8 mouse cellular contexts compared by ENCODE assay signal in genomic region chr8:84554301-84555027, GRCm38 (mm10).
A peak's percentile ranks its signal among the peaks of the same experiment; 100 is the strongest.
DNase-seq lines count a peak whose midpoint lies in the region; ATAC-seq and TF ChIP-seq lines count a peak whose summit lies in the region.

No protein-coding gene starts in this region.

- H3K36me3 ChIP-seq in forebrain, embryonic 14.5 days (ENCODE audit: control insufficient read depth, insufficient read depth, low read length): 0 out of 2 replicates have a peak, but pooled peaks cover 3% of the 10 kb centered on the region
- H3K36me3 ChIP-seq in heart, embryonic 16.5 days (ENCODE audit: control insufficient read depth, insufficient read depth): no peaks in the 10 kb centered on the region

- H3K27ac ChIP-seq in forebrain, embryonic 14.5 days (ENCODE audit: low read depth, low read length): peak overlapping the region; percentile 59; the same call in 1 of the 2 replicates
- H3K27ac ChIP-seq in heart, embryonic 16.5 days (ENCODE audit: low read length): no peak overlapping the region

- 31% methylated on average over 14 of the region's 14 CpGs for WGBS in forebrain, embryonic 14.5 days
- 28% methylated on average over 14 of the region's 14 CpGs for WGBS in heart, embryonic 16.5 days

- in situ Hi-C loops in Patski (cut with MboI; ENCODE audit: low pct_unique_long_range_greater_than_20kb): no loop called here

- peak; percentile 80 for TF ChIP-seq CTCF in Patski (IDR thresholded peaks at IDR 0.05)

- H3K4me1 ChIP-seq in forebrain, embryonic 14.5 days (ENCODE audit: control insufficient read depth, insufficient read depth, low read length): peaks cover 3% of the 10 kb centered on the region
- H3K4me1 ChIP-seq in heart, embryonic 16.5 days (ENCODE audit: control insufficient read depth, insufficient read depth, low read length): peaks cover 9% of the 10 kb centered on the region; the same call in 1 of the 2 replicates

- CTCF ChIA-PET in Patski (lab: Charles Lee): interaction anchor here (0.9 to 1.3 kb wide), 3 partner anchors 23 to 38 kb away, joined by 3 read pairs; no protein-coding TSS in a partner anchor

- no peak overlapping the region for H3K4me3 ChIP-seq in forebrain, embryonic 14.5 days (ENCODE audit: low read depth, low read length)
- H3K4me3 ChIP-seq in heart, embryonic 16.5 days (ENCODE audit: low read length): no peak overlapping the region

- DNase-seq in Patski (ENCODE audit: low read depth, low spot score): peak; percentile 20
- DNase-seq in forebrain, embryonic 14.5 days (ENCODE audit: low spot score): peak; percentile 91
- DNase-seq in layer of hippocampus, adult 9-11 months: peak; percentile 74
- DNase-seq in lung, postnatal 10 days: peak; percentile 77
- DNase-seq in right cerebral cortex, adult 2 months (ENCODE audit: low spot score in 2 of 2): peak; percentile 75 to 83

- H3K4me2 ChIP-seq in forebrain, embryonic 14.5 days (ENCODE audit: low read length): peak overlapping the region; percentile 29
- H3K4me2 ChIP-seq in heart, embryonic 16.5 days (ENCODE audit: low read depth, low read length): peak overlapping the region; percentile 27

- peak overlapping the region; percentile 14; the same call in 1 of the 2 replicates for H3K9ac ChIP-seq in forebrain, embryonic 14.5 days (ENCODE audit: low read length)
- H3K9ac ChIP-seq in heart, embryonic 16.5 days (ENCODE audit: low read length): no peak overlapping the region

- peaks cover 4% of the 10 kb centered on the region for H3K27me3 ChIP-seq in Patski
- peaks cover 28% of the 10 kb centered on the region for H3K27me3 ChIP-seq in forebrain, embryonic 14.5 days (replicated peaks; ENCODE audit: control insufficient read depth, insufficient read depth, low read length)
- H3K27me3 ChIP-seq in heart, embryonic 16.5 days (ENCODE audit: control insufficient read depth, insufficient read depth, low read length): peaks cover 42% of the 10 kb centered on the region

- peak; percentile 58 for ATAC-seq in Patski
- ATAC-seq in cerebellum, adult (ENCODE audit: insufficient number of reproducible peaks, low FRiP score, low TSS enrichment): peak; percentile 70
- ATAC-seq in forebrain, embryonic 14.5 days: peak; percentile 93
- peak; percentile 47 for ATAC-seq in heart, embryonic 16.5 days (replicated peaks; ENCODE audit: extremely low read depth, insufficient read depth, low FRiP score)
- ATAC-seq in activated CD4-positive, CD25-positive, alpha-beta regulatory T cell, adult 4 months: no peak

- H3K9me3 ChIP-seq in forebrain, embryonic 14.5 days (replicated peaks; ENCODE audit: control insufficient read depth, low read length): no peaks in the 10 kb centered on the region
- H3K9me3 ChIP-seq in heart, embryonic 16.5 days (replicated peaks; ENCODE audit: control insufficient read depth, low read length): no peaks in the 10 kb centered on the region

- POLR2A ChIA-PET in Patski (lab: Charles Lee): interaction anchor here (1.5 kb wide), 1 partner anchor 159 kb away, joined by 3 read pairs; no protein-coding TSS in a partner anchor

Comparison
In these comparisons a context has a peak if more than half of its experiments do, and no peak if none do; other contexts are left out.
1. DNase-seq: peak in every context shown above with its lines; median percentile 91 in forebrain, embryonic 14.5 days; 79 in right cerebral cortex, adult 2 months; 77 in lung, postnatal 10 days; 74 in layer of hippocampus, adult 9-11 months; 20 in Patski.